Mouse (Mus musculus) gastrocnemius, adult 8-10 months (tissue): ENCODE data around the gene Sox5. TPM values are rescaled to one million over a fixed set of nuclear protein-coding genes. Genes with fewer than 3 reads are reported as not detected.

Source experiments
- DNase-seq, 2 experiments: peaks; one replicate each; pipeline ENCODE4 v3.0.0; 2022; ENCODE audit warnings: low spot score in 2 of 2
- total RNA-seq, 4 experiments: library from RNA; stranded (reverse); gene quantifications; 2 replicates each; pipeline ENCODE4 v1.2.4; 2022

Sox5 gene
- total RNA-seq, 4 experiments from 2014 or later = 0.83 to 2.4 (median 0.96) TPM

DNA sequence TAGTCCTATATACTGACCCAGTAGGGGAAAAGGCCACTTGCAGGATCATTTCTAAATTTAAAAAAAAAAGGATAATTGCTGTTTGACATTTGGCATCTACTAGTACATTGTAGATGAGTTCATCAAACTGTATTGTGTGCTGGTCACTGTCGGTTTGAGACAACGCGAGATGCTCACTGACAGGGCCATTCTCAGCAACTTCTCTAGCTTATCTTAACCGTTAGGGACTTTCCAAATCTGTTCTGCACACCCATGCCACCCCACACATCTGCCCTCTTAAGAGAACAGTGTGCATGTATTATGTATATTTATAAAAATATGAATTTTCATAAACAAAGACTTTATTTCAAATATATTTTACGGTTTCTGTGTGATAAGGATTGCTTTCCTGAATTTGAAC lies 955.8 kb downstream of the Sox5 start:
- no peak for DNase-seq

DNA sequence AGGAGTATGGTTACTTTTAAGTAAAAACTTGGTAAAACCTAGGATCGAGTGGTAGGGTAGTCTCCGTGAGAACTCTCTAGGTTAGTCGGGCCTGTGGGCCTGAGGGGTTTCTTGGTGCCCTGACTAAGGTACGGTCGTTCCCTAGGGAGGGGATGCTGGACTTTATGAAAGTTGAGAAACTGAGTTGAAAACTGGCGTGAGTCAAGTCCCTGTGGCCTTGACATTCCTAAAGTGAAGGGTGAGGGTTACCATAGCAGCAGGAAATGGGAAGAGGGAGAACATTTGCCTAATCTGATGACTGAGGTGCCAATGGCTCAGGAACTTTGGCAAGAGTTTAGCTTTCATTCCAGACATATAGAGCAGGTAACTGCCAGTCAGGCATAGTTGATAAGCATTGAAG lies 956.7 kb downstream of the Sox5 start:
- no peak for DNase-seq

DNA sequence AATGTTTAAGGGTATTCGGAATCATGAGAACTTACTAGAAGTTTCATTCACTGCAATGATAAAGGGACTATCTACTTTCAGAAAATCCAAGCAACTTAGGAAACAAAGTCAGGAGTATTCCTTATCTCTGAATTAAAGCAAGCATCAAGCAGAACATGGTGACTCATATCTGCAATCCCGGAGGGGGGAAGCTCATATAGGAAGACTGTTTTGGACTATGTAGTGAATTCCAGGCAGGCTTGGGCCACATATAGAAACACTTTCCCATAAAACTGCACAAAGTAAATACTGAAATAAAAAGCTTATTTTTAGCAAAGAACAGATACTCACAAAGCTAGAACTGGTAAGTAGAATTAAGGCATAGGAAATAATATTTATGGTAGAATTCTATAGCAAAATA lies 993.3 kb downstream of the Sox5 start:
- no peak for DNase-seq

DNA sequence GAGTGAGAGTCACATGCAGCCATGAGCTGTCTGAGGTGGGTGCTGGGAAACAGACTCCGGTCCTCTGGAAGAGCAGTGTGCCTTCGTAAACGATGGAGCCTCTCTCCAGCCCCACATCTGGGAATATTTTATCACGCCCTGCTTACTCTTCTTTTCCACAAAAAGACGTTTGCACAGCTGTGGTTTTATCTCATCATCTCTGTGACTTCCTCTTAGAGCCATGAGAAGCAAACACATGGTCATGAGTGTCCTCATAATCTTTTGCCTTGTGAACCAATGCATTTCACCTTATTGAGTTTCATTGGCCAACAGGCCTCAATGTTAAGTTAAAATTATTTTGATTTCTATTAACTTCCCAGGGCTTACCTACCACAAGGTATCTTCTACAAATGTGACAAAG lies 994.4 kb downstream of the Sox5 start:
- no peak for DNase-seq

DNA sequence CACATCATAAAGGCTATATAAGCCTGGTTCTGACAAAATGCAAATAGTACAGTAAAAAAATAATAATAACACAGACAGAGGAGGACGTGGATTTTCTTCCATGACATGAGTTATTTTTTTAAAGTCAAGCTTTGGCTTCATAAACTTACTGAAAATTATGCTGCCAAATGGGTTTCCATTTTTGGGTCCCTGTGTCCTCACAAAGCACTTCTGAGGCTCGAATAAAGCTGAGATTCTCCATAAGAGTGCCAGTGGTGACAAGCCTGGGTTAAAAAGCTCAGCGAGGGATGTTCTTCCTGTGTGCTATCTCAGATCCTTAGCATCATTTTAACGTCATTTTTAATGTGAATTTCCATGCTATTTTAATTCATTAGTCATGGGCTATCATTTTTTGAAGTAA lies 996.1 kb downstream of the Sox5 start:
- DNase-seq = no peak
